Mouse (Mus musculus) lung, embryonic 14.5 days (tissue): ENCODE results near the gene Arntl. TPM values are rescaled to one million over a fixed set of nuclear protein-coding genes. Genes with fewer than 3 reads are reported as not detected.

Experiments
- ATAC-seq: fragments of 200-750 bp; cut with Nextera tagmentation; 2 replicates; pipeline ENCODE4 v1.8.0; 2017; ENCODE audit warnings: mild to moderate bottlenecking, moderate TSS enrichment, moderate library complexity; ENCODE audit not compliant: insufficient read depth
- DNase-seq: peaks from one replicate; pipeline ENCODE4 v3.0.0-alpha.2; 2015
- H3K27ac ChIP-seq: fragments of 300-500 bp; sonication (generic); 2 replicates; pipeline ENCODE4 v1.5.1; 2014; ENCODE audit warnings: low read depth, mild to moderate bottlenecking, moderate library complexity
- H3K27me3 ChIP-seq: fragments of 300-500 bp; sonication (generic); 2 replicates; pipeline ENCODE4 v1.6.1; 2014; ENCODE audit warnings: low read length, control low read depth; ENCODE audit not compliant: insufficient read depth
- H3K36me3 ChIP-seq: fragments of 300-500 bp; sonication (generic); 2 replicates; pipeline ENCODE4 v1.6.1; 2014; ENCODE audit warnings: control low read depth; ENCODE audit not compliant: insufficient read depth
- H3K4me1 ChIP-seq: fragments of 300-500 bp; sonication (generic); 2 replicates; pipeline ENCODE4 v1.6.1; 2014; ENCODE audit warnings: antibody characterized with exemption, control low read depth; ENCODE audit not compliant: insufficient read depth
- H3K4me2 ChIP-seq: fragments of 300-500 bp; sonication (generic); 2 replicates; pipeline ENCODE4 v1.6.1; 2014; ENCODE audit warnings: mild to moderate bottlenecking
- H3K4me3 ChIP-seq: fragments of 300-500 bp; sonication (generic); 2 replicates; pipeline ENCODE4 v1.5.1; 2014; ENCODE audit warnings: low read depth, low read length
- H3K9ac ChIP-seq: fragments of 300-500 bp; sonication (generic); 2 replicates; pipeline ENCODE4 v1.6.1; 2014
- H3K9me3 ChIP-seq: fragments of 300-500 bp; sonication (generic); 2 replicates; pipeline ENCODE4 v1.6.1; 2016; ENCODE audit warnings: low read depth, low read length, control low read depth
- CTCF ChIP-seq: IDR thresholded peaks from 2 replicates; pipeline ENCODE4 v1.5.1; 2016; ENCODE audit warnings: antibody characterized with exemption, low read depth
- WGBS: fragments of 180-500 bp; shearing (Covaris S2); extraction: QIAGEN DNeasy Blood & Tissue Kit; methylation state at CpG from one replicate; pipeline ENCODE4 v1.1.7; 2014; 5-methylcytosine and 5-hydroxymethylcytosine counted together
- polyA plus RNA-seq: library from polyadenylated mRNA; unstranded; fragments of >200 nt; fragmentation: Nextera tagmentation; extraction: Ambion mirVana; gene quantifications from 2 replicates; pipeline ENCODE4 v1.2.1, GENCODE M21; 2014

Arntl gene
- polyA plus RNA-seq, 1 experiment from 2014 or later, result 10.6 TPM

- no peak for TF ChIP-seq CTCF
- 85% methylated on average over 6 of the region's 6 CpGs for WGBS
- no peak overlapping the region for H3K4me3 ChIP-seq
These were observed 29.2 kb upstream of the Arntl start for GRCm38 (mm10) chr7:113178073-113178472.

DNA sequence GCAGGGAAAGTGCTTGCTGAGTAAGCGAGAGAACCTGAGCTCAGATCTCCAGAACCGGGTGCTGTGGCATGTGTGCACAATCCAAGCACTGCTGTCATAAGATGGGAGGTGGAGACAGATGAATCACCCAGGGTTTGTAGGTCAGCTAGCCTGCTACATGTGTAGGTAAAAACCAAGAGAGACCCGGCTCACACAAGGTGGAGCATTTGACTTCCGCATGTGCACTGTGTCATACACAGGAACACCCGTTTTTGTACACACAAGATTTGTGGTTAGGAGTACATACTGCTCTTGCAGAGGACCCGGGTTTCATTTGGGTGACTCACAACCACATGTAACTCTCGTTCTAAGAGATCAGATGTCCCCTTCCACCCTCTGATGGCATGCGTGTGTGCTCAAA lies 23.5 kb upstream of the Arntl start:
- Histone ChIP-seq H3K4me1 (no peaks in the 10 kb centered on the region), H3K27me3 (no peaks in the 10 kb centered on the region), H3K4me3 (no peak overlapping the region), H3K27ac (no peak overlapping the region), H3K36me3 (no peaks in the 10 kb centered on the region), H3K4me2 (no peak overlapping the region), H3K9ac (no peak overlapping the region), H3K9me3 (no peaks in the 10 kb centered on the region)
- ATAC-seq (no peak), DNase-seq (no peak)
- 83% methylated on average over 8 of the region's 8 CpGs for WGBS
- TF ChIP-seq CTCF, result no peak

More at GRCm38 (mm10) chr7:113178073-113178472, 29.2 kb upstream of the Arntl start:
- Histone ChIP-seq H3K36me3 (no peaks in the 10 kb centered on the region), H3K9ac (no peak overlapping the region), H3K27me3 (no peaks in the 10 kb centered on the region), H3K4me2 (no peak overlapping the region), H3K27ac (no peak overlapping the region), H3K9me3 (no peaks in the 10 kb centered on the region), H3K4me1 (no peaks in the 10 kb centered on the region)
- DNase-seq (no peak), ATAC-seq (no peak)

GRCm38 (mm10) chr7:113185056-113185455 lies 22.2 kb upstream of the Arntl start:
- Histone ChIP-seq H3K9me3 (no peaks in the 10 kb centered on the region), H3K27ac (no peak overlapping the region), H3K4me3 (no peak overlapping the region), H3K36me3 (no peaks in the 10 kb centered on the region), H3K4me2 (no peak overlapping the region), H3K9ac (no peak overlapping the region), H3K27me3 (no peaks in the 10 kb centered on the region), H3K4me1 (no peaks in the 10 kb centered on the region)
- ATAC-seq, result no peak
- no peak for DNase-seq
- TF ChIP-seq CTCF, result no peak

- Histone ChIP-seq H3K4me3 (no peak overlapping the region), H3K36me3 (no peaks in the 10 kb centered on the region), H3K9ac (no peak overlapping the region), H3K4me1 (no peaks in the 10 kb centered on the region), H3K27me3 (no peaks in the 10 kb centered on the region), H3K9me3 (no peaks in the 10 kb centered on the region), H3K4me2 (no peak overlapping the region), H3K27ac (no peak overlapping the region)
- 61% methylated on average over 10 of the region's 10 CpGs for WGBS
- no peak for ATAC-seq
- no peak for DNase-seq
- TF ChIP-seq CTCF, result no peak
These were observed 21.0 kb upstream of the Arntl start for GRCm38 (mm10) chr7:113186041-113186800.

DNA sequence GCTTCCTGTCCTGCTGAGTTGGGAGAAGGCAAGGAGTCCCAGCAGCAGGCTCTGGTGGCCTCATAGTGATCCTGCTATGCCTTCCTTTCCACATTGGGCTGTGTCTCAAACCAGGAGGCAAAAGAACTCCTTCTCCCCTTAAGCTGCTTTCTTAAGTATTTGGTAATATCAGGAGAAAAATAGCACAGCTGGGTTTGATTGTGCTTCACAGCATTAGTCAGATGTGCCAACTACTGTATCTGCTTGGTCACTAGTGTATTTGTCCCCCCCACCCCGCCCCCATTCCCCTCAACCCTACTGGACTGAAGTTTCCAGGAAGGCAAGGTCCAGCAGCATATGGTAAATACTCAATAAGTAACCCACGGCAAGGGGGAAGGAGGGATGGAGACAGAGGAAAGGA lies 19.2 kb upstream of the Arntl start:
- Histone ChIP-seq H3K27me3 (no peaks in the 10 kb centered on the region), H3K4me3 (no peak overlapping the region), H3K27ac (no peak overlapping the region), H3K36me3 (no peaks in the 10 kb centered on the region), H3K9ac (no peak overlapping the region), H3K9me3 (no peaks in the 10 kb centered on the region), H3K4me2 (no peak overlapping the region), H3K4me1 (no peaks in the 10 kb centered on the region)
- ATAC-seq, result no peak
- no peak for TF ChIP-seq CTCF
- 44% methylated on average over 2 of the region's 2 CpGs for WGBS
- no peak for DNase-seq

DNA sequence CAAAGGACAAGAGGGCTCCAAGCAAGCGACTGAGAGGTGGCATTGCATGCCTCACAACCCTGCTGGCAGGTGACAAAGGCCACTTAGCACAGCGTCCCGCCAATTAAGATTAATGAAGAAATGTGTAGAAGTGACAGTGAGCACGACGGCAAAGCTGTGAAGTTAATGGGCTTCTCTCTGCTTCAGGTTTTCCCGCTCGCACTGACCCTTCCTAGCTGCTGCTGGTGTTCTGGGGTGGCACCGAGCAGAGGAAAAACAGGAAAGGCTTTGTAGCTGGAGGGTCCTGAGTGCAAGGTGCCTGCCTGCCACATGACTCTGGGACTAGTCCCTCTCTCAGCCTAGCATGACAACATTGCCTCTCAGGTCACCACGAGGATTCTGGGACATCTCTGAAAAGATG lies 18.7 kb upstream of the Arntl start:
- no peaks in the 10 kb centered on the region for H3K9me3 ChIP-seq
- DNase-seq (no peak), ATAC-seq (no peak)
- no peak overlapping the region for H3K27ac ChIP-seq
- no peaks in the 10 kb centered on the region for H3K36me3 ChIP-seq
- WGBS, result 42% methylated on average over 9 of the region's 9 CpGs
- no peaks in the 10 kb centered on the region for H3K4me1 ChIP-seq
- no peak overlapping the region for H3K9ac ChIP-seq
- H3K4me3 ChIP-seq, result no peak overlapping the region
- no peak overlapping the region for H3K4me2 ChIP-seq
- no peaks in the 10 kb centered on the region for H3K27me3 ChIP-seq
- no peak for TF ChIP-seq CTCF

GRCm38 (mm10) chr7:113191787-113192186 lies 15.5 kb upstream of the Arntl start:
- H3K27ac ChIP-seq, result no peak overlapping the region
- peak; percentile 38 for TF ChIP-seq CTCF
- no peak overlapping the region for H3K4me2 ChIP-seq
- H3K4me1 ChIP-seq, result no peaks in the 10 kb centered on the region
- no peak overlapping the region for H3K4me3 ChIP-seq
- H3K9ac ChIP-seq, result no peak overlapping the region
- no peaks in the 10 kb centered on the region for H3K9me3 ChIP-seq
- no peaks in the 10 kb centered on the region for H3K27me3 ChIP-seq
- WGBS, result 50% methylated on average over 1 of the region's 1 CpGs
- no peaks in the 10 kb centered on the region for H3K36me3 ChIP-seq
- DNase-seq (no peak), ATAC-seq (no peak)
